ENCODE assay signal across 9 mouse cellular contexts in genomic region chrX:141724391-141724891, GRCm38 (mm10). TPM values are rescaled to one million over a fixed set of nuclear protein-coding genes. Genes with fewer than 3 reads are reported as not detected.
DNase-seq lines count a peak whose midpoint lies in the region; ATAC-seq and TF ChIP-seq lines count a peak whose summit lies in the region.
"Had no signal": no experiment of that assay in that cellular context is flagged by ENCODE, and none has a peak within 500 bp of the region (broad histone marks: within the 10 kb centered on the region; RNA-seq: fewer than 3 reads in every experiment).

No protein-coding gene starts in this region.

- H3K4me2 ChIP-seq in hindbrain, embryonic 13.5 days: peak overlapping the region; percentile 64
- peak overlapping the region; percentile 63 for H3K4me2 ChIP-seq in midbrain, embryonic 14.5 days (ENCODE audit: low read length)

- H3K9me3 ChIP-seq in hindbrain, embryonic 13.5 days: no peaks in the 10 kb centered on the region
- H3K9me3 ChIP-seq in midbrain, embryonic 14.5 days (ENCODE audit: control insufficient read depth, low read length): no peaks in the 10 kb centered on the region

- H3K27me3 ChIP-seq in hindbrain, embryonic 13.5 days: peaks cover 80% of the 10 kb centered on the region
- peaks cover 53% of the 10 kb centered on the region for H3K27me3 ChIP-seq in midbrain, embryonic 14.5 days (ENCODE audit: control insufficient read depth, insufficient read depth, low read length)

- no peaks in the 10 kb centered on the region for H3K36me3 ChIP-seq in hindbrain, embryonic 13.5 days
- H3K36me3 ChIP-seq in midbrain, embryonic 14.5 days (ENCODE audit: control insufficient read depth, insufficient read depth, low read length): no peaks in the 10 kb centered on the region

- 0 out of 2 replicates have a peak overlapping the region, but pooled peaks have one; percentile 11 for H3K4me3 ChIP-seq in cortical plate, adult 2 months (ENCODE audit: insufficient read depth, low read length)
- peak overlapping the region; percentile 47 for H3K4me3 ChIP-seq in hindbrain, embryonic 13.5 days
- peak overlapping the region; percentile 41 for H3K4me3 ChIP-seq in midbrain, embryonic 14.5 days (replicated peaks; ENCODE audit: low read depth, low read length)

- WGBS in hindbrain, embryonic 13.5 days: 22% methylated on average over 52 of the region's 52 CpGs
- 26% methylated on average over 52 of the region's 52 CpGs for WGBS in midbrain, embryonic 14.5 days

- no peak for TF ChIP-seq POLR2A in cortical plate, adult 2 months (IDR thresholded peaks at IDR 0.05; ENCODE audit: extremely low read depth, insufficient read depth, low read length)

- no peak overlapping the region for H3K27ac ChIP-seq in cortical plate, adult 2 months (ENCODE audit: insufficient read depth, low read length)
- H3K27ac ChIP-seq in hindbrain, embryonic 13.5 days: no peak overlapping the region
- no peak overlapping the region for H3K27ac ChIP-seq in midbrain, embryonic 14.5 days (replicated peaks; ENCODE audit: low read depth, low read length)

- ATAC-seq in hindbrain, embryonic 13.5 days (ENCODE audit: low FRiP score): peak; percentile 29
- peak; percentile 49 for ATAC-seq in midbrain, embryonic 14.5 days (ENCODE audit: low FRiP score, low TSS enrichment)

- DNase-seq in kidney, adult 18-20 months: peak; percentile 19
- DNase-seq in kidney, postnatal 36 days: no peak
- DNase-seq in midbrain, embryonic 14.5 days: peak; percentile 58
- no peak for DNase-seq in spleen, postnatal 14 days (ENCODE audit: low spot score in 2 of 2)
- DNase-seq in gastrocnemius, postnatal 14 days: no peak
- DNase-seq in layer of hippocampus, postnatal 10 days (ENCODE audit: low spot score in 2 of 2): no peak

- H3K9ac ChIP-seq in hindbrain, embryonic 13.5 days: peak overlapping the region; percentile 49
- H3K9ac ChIP-seq in midbrain, embryonic 14.5 days (replicated peaks; ENCODE audit: low read length): no peak overlapping the region

- TF ChIP-seq CTCF in cortical plate, adult 2 months (IDR thresholded peaks at IDR 0.05; ENCODE audit: extremely low read depth, insufficient read depth, low read length): no peak

- H3K4me1 ChIP-seq in cortical plate, adult 2 months (ENCODE audit: control insufficient read depth, insufficient read depth, low read length): no peaks in the 10 kb centered on the region
- H3K4me1 ChIP-seq in hindbrain, embryonic 13.5 days (replicated peaks): peaks cover 21% of the 10 kb centered on the region
- H3K4me1 ChIP-seq in midbrain, embryonic 14.5 days (ENCODE audit: control insufficient read depth, insufficient read depth, low read length): peaks cover 6% of the 10 kb centered on the region; the same call in 1 of the 2 replicates

- intact Hi-C loops in gastrocnemius, postnatal 14 days (cut with DNase I; ENCODE audit: low total_unique reads): no loop called here

RNA-seq across cellular contexts. Expression of gene Irs4, which starts 0.6 kb away (rescaled TPM):
- polyA plus RNA-seq in cortical plate, adult 2 months (2012; rRNA removed): 0.06 and 0.17 TPM in 2 replicates
- polyA plus RNA-seq in hindbrain, embryonic 13.5 days (2015; fragmentation: Nextera tagmentation; extraction: Ambion mirVana): 0.71 and 1.3 TPM in 2 replicates
- polyA plus RNA-seq in midbrain, embryonic 14.5 days (2014; fragmentation: Nextera tagmentation; extraction: Ambion mirVana): 2.4 and 2.9 TPM in 2 replicates
- total RNA-seq in gastrocnemius, postnatal 14 days (2021): not detected
- under 1 TPM; 0.62 to 0.89 TPM for total RNA-seq in layer of hippocampus, postnatal 10 days (2021)
- total RNA-seq: liver, adult 2 months had no signal
- polyA plus RNA-seq: liver, adult 2 months had no signal

Comparison
In these comparisons a context has a peak if more than half of its experiments do, and no peak if none do; other contexts are left out.
1. DNase-seq: peak in kidney, adult 18-20 months (single experiment) and midbrain, embryonic 14.5 days (single experiment); none in kidney, postnatal 36 days (0 of 2), spleen, postnatal 14 days (0 of 2), gastrocnemius, postnatal 14 days (single experiment) and layer of hippocampus, postnatal 10 days (0 of 2).
2. Peak in every context shown above with its lines, with median percentiles within 50 percentile points of each other: H3K4me3 ChIP-seq.